Mouse (Mus musculus): ENCODE data around the gene AC124502.3. TPM values are rescaled to one million over a fixed set of nuclear protein-coding genes. Genes with fewer than 3 reads are reported as not detected.

Gene AC124502.3
- polyA plus RNA-seq (2012; rRNA removed) = 2.7 and 3.4 TPM in 2 replicates

GRCm38 (mm10) chr19:5038709-5039156 is at the start of gene AC124502.3, which contains the start of gene B4gat1:
Gene AC124502.3 (plus strand): TSS chr19:5038891.
Gene B4gat1 (plus strand): TSS chr19:5038826.

GRCm38 (mm10) chr19:4990256-4990625 is 48.5 kb upstream of the AC124502.3 start, which contains the start of gene Npas4:
Gene Npas4 (minus strand): TSS chr19:4990316.

GRCm38 (mm10) chr19:5023621-5024479 is 14.8 kb upstream of the AC124502.3 start, which contains the start of gene Slc29a2:
Gene Slc29a2 (plus strand): TSS chr19:5023860.

GRCm38 (mm10) chr19:5040862-5041523 is 2.3 kb downstream of the AC124502.3 start, which contains the start of gene Brms1:
Gene Brms1 (plus strand): TSS chr19:5041354.

GRCm38 (mm10) chr19:5050047-5050905 is 11.6 kb downstream of the AC124502.3 start, which contains the start of gene Rin1:
Gene Rin1 (plus strand): TSS chr19:5050481.

GRCm38 (mm10) chr19:5067867-5068569 is 29.3 kb downstream of the AC124502.3 start, which contains the start of gene Cd248:
Gene Cd248 (plus strand): TSS chr19:5068078.

GRCm38 (mm10) chr19:5085145-5085863 is 46.6 kb downstream of the AC124502.3 start, which contains the start of gene Tmem151a:
Gene Tmem151a (minus strand): TSS chr19:5085531.

GRCm38 (mm10) chr19:5087884-5088728 is 49.4 kb downstream of the AC124502.3 start, which contains the start of gene Yif1a:
Gene Yif1a (plus strand): TSS chr19:5088538.

GRCm38 (mm10) chr19:5098363-5099143 is 59.9 kb downstream of the AC124502.3 start, which contains the start of gene Cnih2:
Gene Cnih2 (minus strand): TSS chr19:5098521.

Other genes starting within 250 kb of the AC124502.3 start
- 150 and 168 TPM in 2 replicates for gene Rbm4, start 245.0 kb upstream of the AC124502.3 start, polyA plus RNA-seq (2012; rRNA removed)
- 17.5 and 26.3 TPM in 2 replicates for gene Gm21992, start 227.3 kb upstream of the AC124502.3 start, polyA plus RNA-seq (2012; rRNA removed)
- gene Rbm14, start 227.3 kb upstream of the AC124502.3 start, polyA plus RNA-seq (2012; rRNA removed) = 59.1 and 61.9 TPM in 2 replicates
- 44.2 and 54.2 TPM in 2 replicates for gene Ccs, start 199.6 kb upstream of the AC124502.3 start, polyA plus RNA-seq (2012; rRNA removed)
- 0.28 and 0.48 TPM in 2 replicates for gene Ccdc87, start 199.5 kb upstream of the AC124502.3 start, polyA plus RNA-seq (2012; rRNA removed)
- gene Ctsf, start 183.8 kb upstream of the AC124502.3 start, polyA plus RNA-seq (2012; rRNA removed) = 58.6 and 72.9 TPM in 2 replicates
- 1.3 and 2.9 TPM in 2 replicates for gene Actn3, start 161.0 kb upstream of the AC124502.3 start, polyA plus RNA-seq (2012; rRNA removed)
- gene Zdhhc24, start 160.2 kb upstream of the AC124502.3 start, polyA plus RNA-seq (2012; rRNA removed) = 33.2 and 34.5 TPM in 2 replicates
- gene Bbs1, start 132.3 kb upstream of the AC124502.3 start, polyA plus RNA-seq (2012; rRNA removed) = 18.7 and 18.8 TPM in 2 replicates
- 110 and 111 TPM in 2 replicates for gene Dpp3, start 110.6 kb upstream of the AC124502.3 start, polyA plus RNA-seq (2012; rRNA removed)
- 8.6 and 9.1 TPM in 2 replicates for gene Peli3, start 95.8 kb upstream of the AC124502.3 start, polyA plus RNA-seq (2012; rRNA removed)
- gene Mrpl11, start 76.7 kb upstream of the AC124502.3 start, polyA plus RNA-seq (2012; rRNA removed) = 86.3 and 93.6 TPM in 2 replicates
- 4.5 and 4.8 TPM in 2 replicates for gene Npas4, start 48.6 kb upstream of the AC124502.3 start, polyA plus RNA-seq (2012; rRNA removed)
- gene Slc29a2, start 15.0 kb upstream of the AC124502.3 start, polyA plus RNA-seq (2012; rRNA removed) = 22.4 and 26.9 TPM in 2 replicates
- gene B4gat1, start 65 bp upstream of the AC124502.3 start, polyA plus RNA-seq (2012; rRNA removed) = 34.8 and 39.6 TPM in 2 replicates
- gene Brms1, start 2.5 kb downstream of the AC124502.3 start, polyA plus RNA-seq (2012; rRNA removed) = 41.3 and 46.9 TPM in 2 replicates
- gene Rin1, start 11.6 kb downstream of the AC124502.3 start, polyA plus RNA-seq (2012; rRNA removed) = 3.0 and 3.7 TPM in 2 replicates
- 18.0 and 35.0 TPM in 2 replicates for gene Cd248, start 29.2 kb downstream of the AC124502.3 start, polyA plus RNA-seq (2012; rRNA removed)
- 6.5 and 8.1 TPM in 2 replicates for gene Tmem151a, start 46.6 kb downstream of the AC124502.3 start, polyA plus RNA-seq (2012; rRNA removed)
- gene Yif1a, start 49.6 kb downstream of the AC124502.3 start, polyA plus RNA-seq (2012; rRNA removed) = 65.4 and 72.8 TPM in 2 replicates
- gene Cnih2, start 59.6 kb downstream of the AC124502.3 start, polyA plus RNA-seq (2012; rRNA removed) = 313 and 334 TPM in 2 replicates
- gene Rab1b, start 68.2 kb downstream of the AC124502.3 start, polyA plus RNA-seq (2012; rRNA removed) = 175 and 180 TPM in 2 replicates
- gene Klc2, start 79.7 kb downstream of the AC124502.3 start, polyA plus RNA-seq (2012; rRNA removed) = 109 and 115 TPM in 2 replicates
- 45.1 and 54.2 TPM in 2 replicates for gene Pacs1, start 234.2 kb downstream of the AC124502.3 start, polyA plus RNA-seq (2012; rRNA removed)

Measured in central nervous system, embryonic 14 days (tissue).